Mouse (Mus musculus): ENCODE results near the gene Rbm19.

DNA sequence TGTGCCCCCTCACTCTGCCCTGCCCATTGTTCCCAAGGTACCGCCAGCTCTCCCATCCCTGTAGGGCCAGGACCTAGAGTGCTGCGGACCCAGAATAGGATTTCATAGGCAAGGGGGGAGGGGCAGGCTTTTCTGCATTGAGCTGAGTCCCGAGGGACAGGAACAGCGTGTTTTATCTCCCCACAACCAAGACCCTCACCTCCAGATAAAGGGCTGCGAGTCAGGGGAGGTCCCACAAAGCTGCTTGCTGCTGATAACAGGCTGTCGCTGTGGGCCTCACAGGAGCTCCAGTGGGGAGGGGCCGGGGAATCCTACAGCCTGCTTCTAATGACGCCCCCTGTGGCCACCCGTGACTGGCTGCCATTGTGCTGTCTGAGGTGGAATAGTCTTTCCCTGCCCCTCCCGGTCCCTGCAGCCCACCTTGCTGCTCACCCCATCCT lies 20.0 kb downstream of the Rbm19 start:
- TF ChIP-seq CTCF (IDR thresholded peaks at IDR 0.05; ENCODE audit: low read depth) (no peak), EP300 (IDR thresholded peaks at IDR 0.05; ENCODE audit: low read depth) (no peak)

All from heart, postnatal 0 days (tissue).